Mouse (Mus musculus) hindbrain, postnatal 0 days (tissue): ENCODE measurements around the gene Cldn22. TPM values are rescaled to one million over a fixed set of nuclear protein-coding genes. Genes with fewer than 3 reads are reported as not detected.
A peak's percentile ranks its signal among the peaks of the same experiment; 100 is the strongest.

Experiments
- ATAC-seq: fragments of 200-750 bp; cut with Nextera tagmentation; 2 replicates; pipeline ENCODE4 v1.8.0; 2017; ENCODE audit warnings: mild to moderate bottlenecking, moderate TSS enrichment, moderate library complexity
- DNase-seq: peaks from one replicate; pipeline ENCODE4 v3.0.0-alpha.2; 2015; ENCODE audit warnings: low spot score
- H3K27ac ChIP-seq: fragments of 300-500 bp; sonication (generic); 2 replicates; pipeline ENCODE4 v1.5.1; 2014; ENCODE audit warnings: mild to moderate bottlenecking
- H3K27me3 ChIP-seq: fragments of 300-500 bp; sonication (generic); 2 replicates; pipeline ENCODE4 v1.6.1; 2014; ENCODE audit warnings: low read length, mixed read lengths; ENCODE audit not compliant: insufficient read depth
- H3K36me3 ChIP-seq: fragments of 300-500 bp; sonication (generic); 2 replicates; pipeline ENCODE4 v1.6.1; 2014; ENCODE audit warnings: low read length, mixed read lengths; ENCODE audit not compliant: insufficient read depth
- H3K4me1 ChIP-seq: fragments of 300-500 bp; sonication (generic); 2 replicates; pipeline ENCODE4 v1.6.1; 2014; ENCODE audit warnings: antibody characterized with exemption, low read length, mixed read lengths; ENCODE audit not compliant: insufficient read depth
- H3K4me2 ChIP-seq: fragments of 300-500 bp; sonication (generic); 2 replicates; pipeline ENCODE4 v1.6.1; 2014; ENCODE audit warnings: low read depth, mild to moderate bottlenecking, low read length, moderate library complexity, mixed read lengths
- H3K4me3 ChIP-seq: fragments of 300-500 bp; sonication (generic); 2 replicates; pipeline ENCODE4 v1.5.1; 2014; ENCODE audit warnings: low read length
- H3K9ac ChIP-seq: fragments of 300-500 bp; sonication (generic); replicated peaks from 2 replicates; pipeline ENCODE4 v1.6.1; 2014; ENCODE audit warnings: mild to moderate bottlenecking, low read length, moderate library complexity, mixed read lengths
- H3K9me3 ChIP-seq: fragments of 300-500 bp; sonication (generic); 2 replicates; pipeline ENCODE4 v1.6.1; 2016; ENCODE audit warnings: low read length, mixed read lengths
- CTCF ChIP-seq: IDR thresholded peaks from 2 replicates; pipeline ENCODE4 v1.5.1; 2016; ENCODE audit warnings: antibody characterized with exemption, control low read depth, low read depth
- whole genome bisulfite sequencing: fragments of 180-500 bp; shearing (Covaris S2); extraction: QIAGEN DNeasy Blood & Tissue Kit; methylation state at CpG from one replicate; pipeline ENCODE4 v1.1.7; 2014; 5-methylcytosine and 5-hydroxymethylcytosine counted together
- polyA plus RNA-seq: library from polyadenylated mRNA; unstranded; fragments of >200 nt; fragmentation: Nextera tagmentation; extraction: Ambion mirVana; gene quantifications from 2 replicates; pipeline ENCODE4 v1.2.1, GENCODE M21; 2015
- total RNA-seq: library from RNA; depleted of rRNA; stranded (reverse); fragments of >200 nt; gene quantifications from 2 replicates; pipeline ENCODE4 v1.2.3, GENCODE M21; 2014

The Cldn22 gene
- total and polyA plus RNA-seq, 2 experiments from 2014 or later = not detected

GRCm38 (mm10) chr8:47847161-47847560, 22.9 kb downstream of the Cldn22 start:
- Histone ChIP-seq H3K4me3 (no peak overlapping the region), H3K9ac (no peak overlapping the region), H3K36me3 (no peaks in the 10 kb centered on the region), H3K4me2 (no peak overlapping the region), H3K27me3 (no peaks in the 10 kb centered on the region), H3K9me3 (no peaks in the 10 kb centered on the region), H3K4me1 (no peaks in the 10 kb centered on the region), H3K27ac (no peak overlapping the region)
- no peak for TF ChIP-seq CTCF
- ATAC-seq (no peak), DNase-seq (no peak)
- 68% methylated on average over 14 of the region's 14 CpGs for WGBS

- no peaks in the 10 kb centered on the region for H3K9me3 ChIP-seq
- DNase-seq = no peak
- no peak overlapping the region for H3K9ac ChIP-seq
- no peaks in the 10 kb centered on the region for H3K27me3 ChIP-seq
- H3K36me3 ChIP-seq = no peaks in the 10 kb centered on the region
- no peak for TF ChIP-seq CTCF
- ATAC-seq = no peak
- H3K27ac ChIP-seq = no peak overlapping the region
- no peaks in the 10 kb centered on the region for H3K4me1 ChIP-seq
- H3K4me3 ChIP-seq = no peak overlapping the region
- WGBS = 89% methylated on average over 6 of the region's 6 CpGs
- no peak overlapping the region for H3K4me2 ChIP-seq
Observed at GRCm38 (mm10) chr8:47847931-47848330, 23.6 kb downstream of the Cldn22 start.

- TF ChIP-seq CTCF = peak; percentile 48; the same call in 1 of the 2 replicates
- WGBS = 81% methylated on average over 8 of the region's 8 CpGs
Observed at GRCm38 (mm10) chr8:47849842-47850241, 25.6 kb downstream of the Cldn22 start.

GRCm38 (mm10) chr8:47851824-47852502, 27.7 kb downstream of the Cldn22 start:
- Histone ChIP-seq H3K4me1 (no peaks in the 10 kb centered on the region), H3K36me3 (no peaks in the 10 kb centered on the region), H3K9me3 (no peaks in the 10 kb centered on the region), H3K4me3 (no peak overlapping the region), H3K9ac (no peak overlapping the region), H3K27me3 (no peaks in the 10 kb centered on the region), H3K27ac (peak overlapping the region; percentile 33; the same call in 1 of the 2 replicates), H3K4me2 (peak overlapping the region; percentile 30)
- DNase-seq (peak; percentile 28), ATAC-seq (no peak)
- WGBS = 56% methylated on average over 12 of the region's 12 CpGs
- no peak for TF ChIP-seq CTCF

More at GRCm38 (mm10) chr8:47849842-47850241, 25.6 kb downstream of the Cldn22 start:
- Histone ChIP-seq H3K27ac (no peak overlapping the region), H3K9ac (no peak overlapping the region), H3K9me3 (no peaks in the 10 kb centered on the region), H3K36me3 (no peaks in the 10 kb centered on the region), H3K4me2 (no peak overlapping the region), H3K4me3 (no peak overlapping the region), H3K27me3 (no peaks in the 10 kb centered on the region), H3K4me1 (no peaks in the 10 kb centered on the region)
- ATAC-seq = no peak
- no peak for DNase-seq

- no peaks in the 10 kb centered on the region for H3K4me1 ChIP-seq
- H3K4me2 ChIP-seq = no peak overlapping the region
- DNase-seq (no peak), ATAC-seq (no peak)
- no peaks in the 10 kb centered on the region for H3K36me3 ChIP-seq
- no peaks in the 10 kb centered on the region for H3K27me3 ChIP-seq
- H3K9ac ChIP-seq = no peak overlapping the region
- H3K27ac ChIP-seq = no peak overlapping the region
- H3K4me3 ChIP-seq = no peak overlapping the region
- TF ChIP-seq CTCF = no peak
- 83% methylated on average over 5 of the region's 5 CpGs for WGBS
- no peaks in the 10 kb centered on the region for H3K9me3 ChIP-seq
Observed at GRCm38 (mm10) chr8:47852737-47853136, 28.5 kb downstream of the Cldn22 start.

GRCm38 (mm10) chr8:47853356-47853755, 29.1 kb downstream of the Cldn22 start:
- no peaks in the 10 kb centered on the region for H3K4me1 ChIP-seq
- no peak overlapping the region for H3K27ac ChIP-seq
- no peak for DNase-seq
- H3K4me2 ChIP-seq = no peak overlapping the region
- ATAC-seq = no peak
- 0 out of 2 replicates have a peak, but pooled peaks cover 3% of the 10 kb centered on the region for H3K36me3 ChIP-seq
- 82% methylated on average over 5 of the region's 5 CpGs for WGBS
- no peak overlapping the region for H3K9ac ChIP-seq
- no peak overlapping the region for H3K4me3 ChIP-seq
- H3K9me3 ChIP-seq = no peaks in the 10 kb centered on the region
- TF ChIP-seq CTCF = no peak
- H3K27me3 ChIP-seq = no peaks in the 10 kb centered on the region

- TF ChIP-seq CTCF = no peak
- Histone ChIP-seq H3K9me3 (no peaks in the 10 kb centered on the region), H3K36me3 (peaks cover 5% of the 10 kb centered on the region; the same call in 1 of the 2 replicates), H3K4me3 (no peak overlapping the region), H3K4me1 (no peaks in the 10 kb centered on the region), H3K4me2 (no peak overlapping the region), H3K9ac (no peak overlapping the region), H3K27ac (no peak overlapping the region), H3K27me3 (no peaks in the 10 kb centered on the region)
- ATAC-seq (no peak), DNase-seq (no peak)
- WGBS = 78% methylated on average over 12 of the region's 12 CpGs
Observed at GRCm38 (mm10) chr8:47859259-47859658, 35.0 kb downstream of the Cldn22 start.
